In genomic region chr6:91706072-91706776, GRCm38 (mm10) we compare ENCODE assay signal across 11 mouse cellular contexts. TPM values are rescaled to one million over a fixed set of nuclear protein-coding genes. Genes with fewer than 3 reads are reported as not detected.
A peak's percentile ranks its signal among the peaks of the same experiment; 100 is the strongest.
DNase-seq lines count a peak whose midpoint lies in the region; ATAC-seq lines count a peak whose summit lies in the region.
"Had no signal": no experiment of that assay in that cellular context is flagged by ENCODE, and none has a peak within 500 bp of the region (broad histone marks: within the 10 kb centered on the region; RNA-seq: fewer than 3 reads in every experiment).

No protein-coding gene starts in this region.

- no peak overlapping the region for H3K4me2 ChIP-seq in lung, embryonic 15.5 days
- H3K4me2 ChIP-seq in liver, embryonic 12.5 days, result peak overlapping the region; percentile 13; the same call in 1 of the 2 replicates

- 0 out of 2 replicates have a peak, but pooled peaks have one; percentile 19 for ATAC-seq in lung, embryonic 15.5 days (ENCODE audit: borderline replicate concordance, extremely low read depth, low FRiP score, low TSS enrichment)
- ATAC-seq in liver, embryonic 12.5 days, result no peak
- ATAC-seq: Patski had no signal

- no peak for DNase-seq in lung, postnatal 25 days (ENCODE audit: low spot score)
- DNase-seq in spleen, postnatal 4 days (ENCODE audit: low spot score in 2 of 2), result peak; percentile 42 to 73
- DNase-seq in left cerebral cortex, postnatal 14 days (ENCODE audit: low spot score in 2 of 2), result no peak
- no peak for DNase-seq in MN1 (ENCODE audit: low spot score)
- DNase-seq in adrenal gland, postnatal 36 days, result no peak
- DNase-seq: cerebellum, adult 18-20 months; retina, postnatal 1 day had no signal

- H3K4me3 ChIP-seq in lung, embryonic 15.5 days, result no peak overlapping the region
- no peak overlapping the region for H3K4me3 ChIP-seq in brown adipose tissue, adult 24 weeks (ENCODE audit: insufficient read depth, low read depth, low read length)
- H3K4me3 ChIP-seq in liver, embryonic 12.5 days, result no peak overlapping the region

- H3K36me3 ChIP-seq in lung, embryonic 15.5 days, result peaks cover 4% of the 10 kb centered on the region; the same call in 1 of the 2 replicates
- H3K36me3 ChIP-seq in liver, embryonic 12.5 days, result peaks cover 62% of the 10 kb centered on the region

- no peak overlapping the region for H3K9ac ChIP-seq in lung, embryonic 15.5 days
- no peak overlapping the region for H3K9ac ChIP-seq in liver, embryonic 12.5 days

- 52% methylated on average over 13 of the region's 13 CpGs for WGBS in lung, embryonic 15.5 days
- WGBS in liver, embryonic 12.5 days (ENCODE audit: insufficient replicate concordance), result 70% methylated on average over 13 of the region's 13 CpGs

- H3K27ac ChIP-seq in lung, embryonic 15.5 days, result no peak overlapping the region
- H3K27ac ChIP-seq in brown adipose tissue, adult 24 weeks (replicated peaks; ENCODE audit: low read depth, low read length), result peak overlapping the region; percentile 15; the same call in 1 of the 2 replicates
- H3K27ac ChIP-seq in liver, embryonic 12.5 days, result peak overlapping the region; percentile 59

- intact Hi-C loops in left cerebral cortex, postnatal 14 days (cut with DNase I), result no loop called here

- H3K27me3 ChIP-seq in lung, embryonic 15.5 days, result no peaks in the 10 kb centered on the region
- no peaks in the 10 kb centered on the region for H3K27me3 ChIP-seq in liver, embryonic 12.5 days (replicated peaks)
- H3K27me3 ChIP-seq: Patski had no signal

- peaks cover 10% of the 10 kb centered on the region for H3K4me1 ChIP-seq in lung, embryonic 15.5 days
- peaks cover 5% of the 10 kb centered on the region for H3K4me1 ChIP-seq in brown adipose tissue, adult 24 weeks (ENCODE audit: control insufficient read depth, insufficient read depth, insufficient read length, low read length)
- H3K4me1 ChIP-seq in liver, embryonic 12.5 days, result peaks cover 34% of the 10 kb centered on the region

- peaks cover 6% of the 10 kb centered on the region; the same call in 1 of the 2 replicates for H3K9me3 ChIP-seq in lung, embryonic 15.5 days
- no peaks in the 10 kb centered on the region for H3K9me3 ChIP-seq in liver, embryonic 12.5 days (replicated peaks)

RNA-seq across cellular contexts. Expression of gene Slc6a6, which starts 22.4 kb away (rescaled TPM):
- 47.1 and 48.4 TPM in 2 replicates for polyA plus RNA-seq in lung, embryonic 15.5 days (2015; fragmentation: Nextera tagmentation; extraction: Ambion mirVana)
- polyA plus RNA-seq in brown adipose tissue, adult 24 weeks (2012; ENCODE audit: insufficient read depth, insufficient read length, missing spikeins), result 33.0 and 38.9 TPM in 2 replicates
- polyA plus RNA-seq in liver, embryonic 12.5 days (2016; fragmentation: Nextera tagmentation; extraction: Ambion mirVana), result 22.1 and 24.9 TPM in 2 replicates
- total RNA-seq in left cerebral cortex, postnatal 14 days (2021), result 100 to 1,000 TPM; 159 to 165 TPM
- total RNA-seq in adrenal gland, postnatal 36 days (2021), result 100 to 1,000 TPM; 331 to 678 TPM

Comparison
In these comparisons a context has a peak if more than half of its experiments do, and no peak if none do; other contexts are left out.
1. DNase-seq: peak in spleen, postnatal 4 days (2 of 2); none in lung, postnatal 25 days (single experiment), left cerebral cortex, postnatal 14 days (0 of 2), MN1 (single experiment) and adrenal gland, postnatal 36 days (0 of 2).